Mouse (Mus musculus): ENCODE measurements around the gene Angptl2. TPM values are rescaled to one million over a fixed set of nuclear protein-coding genes. Genes with fewer than 3 reads are reported as not detected.
A peak's percentile ranks its signal among the peaks of the same experiment; 100 is the strongest.
"Not testable (repeated sequence)": the region's sequence is repeated elsewhere in the genome, so short reads cannot be mapped to it uniquely, and the experiment has no call there.

Angptl2 gene
- polyA plus RNA-seq, 1 experiment from 2014 or later = 24.3 TPM

DNA sequence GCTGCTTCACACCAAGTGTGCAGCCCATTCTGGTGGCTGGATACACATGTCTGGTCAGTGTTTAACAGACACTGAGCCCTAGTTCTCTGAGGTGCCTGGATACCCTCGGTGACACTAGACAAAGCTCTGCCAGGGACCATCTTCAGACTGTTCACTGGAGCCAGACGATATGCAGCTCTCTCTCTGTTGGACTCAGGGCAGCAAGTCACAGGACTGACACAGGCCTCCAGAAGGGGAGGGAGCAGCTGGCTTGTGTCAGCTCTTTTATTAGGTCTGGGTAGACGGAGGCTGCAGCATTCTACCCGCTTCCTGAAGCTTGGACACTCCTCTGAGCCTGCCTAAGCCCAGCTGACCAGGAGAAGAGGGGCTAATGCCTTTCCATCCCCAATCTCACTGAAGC, 8.8 kb upstream of the Angptl2 start:
- DNase-seq (ENCODE audit: extremely low spot score, low spot score) = no peak
- peaks cover 42% of the 10 kb centered on the region for H3K4me1 ChIP-seq
- H3K27ac ChIP-seq = no peak overlapping the region
- no peak overlapping the region for H3K4me3 ChIP-seq
- no peaks in the 10 kb centered on the region for H3K27me3 ChIP-seq (ENCODE audit: poor library complexity, severe bottlenecking)
- WGBS = 47% methylated on average over 4 of the region's 4 CpGs
- no peaks in the 10 kb centered on the region for H3K9me3 ChIP-seq
- H3K36me3 ChIP-seq (replicated peaks) = no peaks in the 10 kb centered on the region

DNA sequence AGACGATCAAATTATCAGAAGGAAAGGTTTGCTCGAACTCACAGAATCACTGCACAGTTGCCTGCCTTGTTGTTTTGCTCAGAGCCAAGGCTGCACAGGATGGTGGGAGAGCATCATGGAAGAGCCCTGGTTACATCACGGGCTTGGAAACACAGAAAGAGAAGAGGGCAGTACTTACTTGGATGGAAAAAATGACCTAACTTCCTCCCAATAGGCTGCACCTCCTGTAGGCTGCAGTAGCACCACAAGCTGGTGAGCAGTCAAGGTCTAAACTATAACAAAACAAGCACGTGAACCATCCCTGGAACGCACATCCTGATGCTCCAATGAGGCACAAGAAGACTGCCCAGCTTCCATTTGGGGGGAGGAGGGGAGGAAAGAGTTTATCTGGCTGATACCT, 7.7 kb upstream of the Angptl2 start:
- Histone ChIP-seq H3K27ac (no peak overlapping the region), H3K4me3 (no peak overlapping the region), H3K36me3 (replicated peaks) (no peaks in the 10 kb centered on the region), H3K27me3 (ENCODE audit: poor library complexity, severe bottlenecking) (no peaks in the 10 kb centered on the region), H3K9me3 (no peaks in the 10 kb centered on the region), H3K4me1 (peaks cover 40% of the 10 kb centered on the region)
- DNase-seq (ENCODE audit: extremely low spot score, low spot score) = no peak
- 88% methylated on average over 5 of the region's 5 CpGs for WGBS

DNA sequence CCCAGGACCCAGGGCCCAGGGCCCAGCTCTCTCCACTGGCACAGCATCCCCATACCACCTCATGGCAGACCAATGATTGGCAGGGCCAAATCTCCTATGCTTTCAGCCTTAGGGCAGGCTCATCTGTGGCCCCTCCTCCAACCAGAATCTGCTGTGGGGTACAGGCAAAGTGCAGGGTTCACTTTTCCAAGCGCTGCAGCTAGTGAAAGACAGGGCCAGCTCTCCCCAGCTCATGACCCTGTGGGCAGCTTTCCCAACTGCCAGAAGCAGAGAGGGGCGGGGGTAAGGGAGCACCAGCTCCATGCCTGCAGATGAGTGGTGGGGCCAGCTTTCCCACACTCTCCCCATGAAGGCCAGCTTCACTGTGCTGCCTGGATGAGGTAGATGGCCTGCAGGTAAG, 5.0 kb upstream of the Angptl2 start:
- Histone ChIP-seq H3K27ac (no peak overlapping the region; the same call in 1 of the 2 replicates), H3K27me3 (ENCODE audit: poor library complexity, severe bottlenecking) (no peaks in the 10 kb centered on the region), H3K4me3 (no peak overlapping the region), H3K36me3 (replicated peaks) (no peaks in the 10 kb centered on the region), H3K9me3 (no peaks in the 10 kb centered on the region), H3K4me1 (peaks cover 37% of the 10 kb centered on the region)
- WGBS = 82% methylated on average over 2 of the region's 2 CpGs
- DNase-seq (ENCODE audit: extremely low spot score, low spot score) = no peak

DNA sequence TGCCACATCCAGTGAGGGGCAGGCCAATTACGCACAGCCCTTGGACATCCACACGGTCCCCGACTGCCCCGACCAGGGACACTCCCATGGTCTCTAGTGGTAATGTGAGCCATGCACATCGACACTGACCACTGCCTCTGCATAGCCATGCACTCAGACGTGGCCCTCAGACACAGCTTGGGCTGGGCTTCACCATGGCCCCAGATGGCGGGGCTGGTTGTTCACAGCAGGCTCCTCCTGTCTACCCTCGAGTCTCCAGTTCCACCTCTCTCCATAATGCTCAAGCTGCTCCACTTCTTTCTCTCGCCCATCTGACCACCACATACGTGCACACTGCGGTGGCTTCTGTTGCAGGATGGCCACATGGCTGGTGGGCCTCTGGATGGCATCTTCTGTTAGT, 4.6 kb upstream of the Angptl2 start:
- DNase-seq (ENCODE audit: extremely low spot score, low spot score); H3K27ac ChIP-seq; H3K9me3 ChIP-seq; H3K36me3 ChIP-seq (replicated peaks); H3K4me3 ChIP-seq; H3K27me3 ChIP-seq (ENCODE audit: poor library complexity, severe bottlenecking): not testable (repeated sequence)
- WGBS = 87% methylated on average over 11 of the region's 11 CpGs
- peaks cover 37% of the 10 kb centered on the region for H3K4me1 ChIP-seq

DNA sequence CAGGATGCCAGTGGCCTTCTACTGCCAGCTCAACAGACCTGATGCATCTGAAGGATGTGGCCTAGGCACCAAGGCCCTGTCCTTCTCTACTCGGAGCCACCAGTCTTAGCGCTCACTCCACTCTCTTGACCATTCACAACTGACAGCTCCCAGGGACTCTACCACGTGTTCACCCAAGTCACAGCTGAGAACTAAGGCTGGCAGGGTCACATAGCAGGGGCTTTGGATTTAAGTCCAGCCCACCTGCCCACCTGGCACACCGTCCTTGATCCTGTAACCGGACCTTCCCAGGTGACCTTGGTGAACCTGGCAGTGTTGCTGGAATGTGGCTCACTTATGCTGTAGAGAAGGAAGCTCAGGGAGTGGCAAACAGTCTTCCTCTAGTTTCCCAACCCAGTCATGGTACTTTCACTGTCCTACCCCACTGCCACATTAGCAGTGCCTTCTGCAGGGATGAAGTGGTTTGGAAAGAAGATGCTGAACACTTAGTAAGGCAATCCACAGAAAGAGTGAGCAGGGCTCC, 631 bp upstream of the Angptl2 start:
- no peaks in the 10 kb centered on the region for H3K27me3 ChIP-seq (ENCODE audit: poor library complexity, severe bottlenecking)
- peaks cover 11% of the 10 kb centered on the region for H3K36me3 ChIP-seq (replicated peaks)
- H3K4me3 ChIP-seq = peak overlapping the region; percentile 72
- peak overlapping the region; percentile 96 for H3K27ac ChIP-seq
- DNase-seq (ENCODE audit: extremely low spot score, low spot score) = no peak
- peaks cover 61% of the 10 kb centered on the region for H3K4me1 ChIP-seq
- H3K9me3 ChIP-seq = no peaks in the 10 kb centered on the region
- 73% methylated on average over 5 of the region's 5 CpGs for WGBS

DNA sequence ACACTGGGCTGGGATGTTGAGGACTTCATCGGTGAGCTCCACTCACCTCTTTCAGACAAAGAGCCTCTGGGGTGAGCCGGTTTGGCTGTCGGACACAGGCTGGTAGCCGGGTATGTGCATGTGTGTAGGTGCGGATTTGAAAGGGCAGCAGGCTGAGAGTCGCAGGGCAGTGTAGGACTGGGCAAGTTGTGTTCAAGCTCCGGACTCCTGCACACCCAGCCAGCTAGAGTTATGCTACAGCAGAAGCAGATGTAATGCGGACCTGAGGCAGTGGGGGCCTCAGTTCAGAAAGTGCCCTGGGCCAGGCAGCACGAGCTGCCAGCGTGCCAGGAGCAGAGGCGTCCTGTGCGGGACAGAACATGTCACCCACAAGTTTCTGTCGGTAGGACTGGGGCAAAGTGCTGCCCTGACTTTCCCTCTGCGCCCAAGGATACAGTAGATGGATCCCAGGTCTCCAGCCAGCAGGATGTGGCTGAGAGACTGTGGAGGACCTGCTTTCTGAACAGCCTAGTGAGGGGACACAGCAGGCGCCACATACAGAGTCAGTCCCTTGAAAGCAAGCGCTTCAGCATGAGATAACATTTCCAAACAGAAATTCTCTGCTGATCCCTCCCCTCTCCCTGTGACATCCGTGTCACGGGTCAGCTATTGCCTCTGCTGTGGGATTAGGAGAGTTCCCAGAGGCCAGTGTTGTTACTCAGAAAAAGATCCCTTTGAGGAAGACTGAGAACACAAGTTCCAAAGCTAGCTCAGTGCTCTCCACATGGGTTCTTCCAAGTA, 966 bp downstream of the Angptl2 start:
- 11% methylated on average over 18 of the region's 18 CpGs for WGBS
- Histone ChIP-seq H3K27ac (peak overlapping the region; percentile 96), H3K27me3 (ENCODE audit: poor library complexity, severe bottlenecking) (no peaks in the 10 kb centered on the region), H3K36me3 (replicated peaks) (peaks cover 27% of the 10 kb centered on the region), H3K4me3 (peak overlapping the region; percentile 72), H3K4me1 (peaks cover 59% of the 10 kb centered on the region), H3K9me3 (no peaks in the 10 kb centered on the region)
- DNase-seq (ENCODE audit: extremely low spot score, low spot score) = peak; percentile 48

DNA sequence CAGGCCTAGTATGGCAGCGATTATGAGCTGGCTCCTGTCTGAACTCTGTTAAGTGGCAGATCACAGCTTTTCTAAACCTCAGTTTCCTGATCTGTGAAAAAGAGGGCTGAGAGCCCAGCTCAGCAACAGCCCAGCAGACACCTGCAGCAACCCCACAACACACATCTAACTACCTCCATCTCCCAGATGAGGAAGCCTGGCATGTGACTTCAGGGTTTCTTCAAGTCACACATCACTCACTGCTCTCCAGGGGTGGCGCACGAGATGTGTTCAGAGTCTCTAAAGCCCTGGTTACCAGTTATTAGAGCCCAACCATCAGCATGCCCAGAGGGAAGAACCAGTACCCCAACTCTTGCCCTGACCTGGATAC, 1.5 kb downstream of the Angptl2 start:
- Histone ChIP-seq H3K36me3 (replicated peaks) (peaks cover 33% of the 10 kb centered on the region), H3K27ac (peak overlapping the region; percentile 96; the same call in 1 of the 2 replicates), H3K4me1 (peaks cover 59% of the 10 kb centered on the region), H3K4me3 (peak overlapping the region; percentile 72), H3K9me3 (no peaks in the 10 kb centered on the region), H3K27me3 (ENCODE audit: poor library complexity, severe bottlenecking) (no peaks in the 10 kb centered on the region)
- 54% methylated on average over 3 of the region's 3 CpGs for WGBS
- DNase-seq (ENCODE audit: extremely low spot score, low spot score) = no peak

DNA sequence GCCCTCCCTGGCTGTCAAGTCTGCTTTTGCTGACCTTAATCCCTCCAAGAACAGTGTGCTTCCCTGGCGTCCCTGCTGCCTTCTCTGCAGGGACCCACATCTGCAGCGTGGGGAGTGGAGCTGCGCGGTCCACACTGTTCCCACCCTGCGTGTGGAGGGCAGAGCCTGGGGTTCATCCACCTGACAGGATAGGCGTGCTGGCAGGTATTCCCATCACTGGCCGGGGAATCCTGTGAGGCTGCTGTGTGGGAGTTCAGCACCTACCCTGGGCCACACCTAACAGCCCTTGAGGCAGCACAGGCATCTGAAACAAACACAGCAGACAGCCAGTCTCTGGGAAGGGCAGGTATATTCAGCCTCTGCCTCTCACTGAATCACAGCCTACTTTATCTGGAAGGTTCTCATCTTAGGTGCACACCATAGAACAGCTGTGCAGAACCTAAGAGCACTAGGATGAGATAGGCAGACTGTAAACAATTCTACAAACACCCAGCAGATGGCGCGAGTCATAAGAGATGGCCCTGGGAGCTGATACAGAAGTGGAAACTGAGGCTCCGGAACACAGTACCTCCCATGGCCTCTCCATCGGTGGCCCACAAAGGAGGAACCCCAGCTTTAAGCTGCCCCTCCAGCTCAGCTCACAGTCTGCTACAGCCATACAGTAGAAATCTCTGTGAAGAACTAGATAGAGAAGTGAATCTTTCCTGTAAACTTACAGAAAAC, 3.2 kb downstream of the Angptl2 start:
- Histone ChIP-seq H3K4me1 (peaks cover 59% of the 10 kb centered on the region), H3K27ac (peak overlapping the region; percentile 41; the same call in 1 of the 2 replicates), H3K4me3 (no peak overlapping the region), H3K9me3 (no peaks in the 10 kb centered on the region), H3K36me3 (replicated peaks) (peaks cover 37% of the 10 kb centered on the region), H3K27me3 (ENCODE audit: poor library complexity, severe bottlenecking) (no peaks in the 10 kb centered on the region)
- 62% methylated on average over 11 of the region's 11 CpGs for WGBS
- no peak for DNase-seq (ENCODE audit: extremely low spot score, low spot score)

DNA sequence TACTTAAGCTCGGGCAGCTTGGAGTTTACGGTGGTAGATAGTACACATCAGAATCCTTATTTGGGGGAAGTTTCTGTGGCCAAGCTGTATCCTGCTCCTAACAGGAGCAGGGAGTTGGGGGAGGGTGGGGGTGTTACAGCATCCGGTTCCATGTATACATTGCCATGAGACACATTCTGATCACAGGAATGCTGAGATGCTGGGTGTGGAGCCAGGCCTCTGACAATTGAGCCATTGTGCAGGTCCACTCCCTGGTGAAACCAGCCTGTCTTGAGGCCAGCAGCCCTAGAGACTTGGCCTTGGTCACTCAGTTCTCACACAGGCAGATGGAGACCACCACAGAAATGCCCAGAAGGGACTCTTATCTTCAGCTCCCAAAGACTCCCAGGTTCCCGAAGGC, 3.8 kb downstream of the Angptl2 start:
- H3K4me3 ChIP-seq = no peak overlapping the region
- no peak for DNase-seq (ENCODE audit: extremely low spot score, low spot score)
- H3K27ac ChIP-seq = peak overlapping the region; percentile 1; the same call in 1 of the 2 replicates
- 90% methylated on average over 4 of the region's 4 CpGs for WGBS
- H3K27me3 ChIP-seq (ENCODE audit: poor library complexity, severe bottlenecking) = no peaks in the 10 kb centered on the region
- H3K9me3 ChIP-seq = no peaks in the 10 kb centered on the region
- peaks cover 59% of the 10 kb centered on the region for H3K4me1 ChIP-seq
- H3K36me3 ChIP-seq (replicated peaks) = peaks cover 38% of the 10 kb centered on the region

DNA sequence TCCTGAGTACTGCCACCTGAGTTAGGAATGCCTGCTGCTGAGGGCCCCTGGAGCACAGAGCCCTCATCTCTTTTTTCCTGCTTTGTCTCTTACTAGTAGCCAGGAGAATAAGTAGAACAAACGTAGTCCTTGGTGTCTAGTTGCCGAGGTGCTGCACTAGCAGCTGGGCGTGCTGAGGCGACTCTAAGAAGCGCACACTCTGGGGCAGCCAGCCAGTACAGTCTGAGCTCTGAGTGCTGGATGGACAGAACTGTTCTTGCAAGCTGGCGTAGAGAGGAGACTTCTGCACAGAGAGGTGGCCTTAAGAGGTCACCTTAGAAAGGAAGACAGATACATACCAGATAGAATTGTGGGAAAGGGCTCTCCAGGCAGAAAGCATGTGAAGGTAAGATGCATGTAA, 4.4 kb downstream of the Angptl2 start:
- Histone ChIP-seq H3K4me3 (no peak overlapping the region), H3K36me3 (replicated peaks) (peaks cover 44% of the 10 kb centered on the region), H3K27ac (peak overlapping the region; percentile 1), H3K4me1 (peaks cover 55% of the 10 kb centered on the region), H3K9me3 (no peaks in the 10 kb centered on the region), H3K27me3 (ENCODE audit: poor library complexity, severe bottlenecking) (no peaks in the 10 kb centered on the region)
- WGBS = 89% methylated on average over 6 of the region's 6 CpGs
- DNase-seq (ENCODE audit: extremely low spot score, low spot score) = no peak

DNA sequence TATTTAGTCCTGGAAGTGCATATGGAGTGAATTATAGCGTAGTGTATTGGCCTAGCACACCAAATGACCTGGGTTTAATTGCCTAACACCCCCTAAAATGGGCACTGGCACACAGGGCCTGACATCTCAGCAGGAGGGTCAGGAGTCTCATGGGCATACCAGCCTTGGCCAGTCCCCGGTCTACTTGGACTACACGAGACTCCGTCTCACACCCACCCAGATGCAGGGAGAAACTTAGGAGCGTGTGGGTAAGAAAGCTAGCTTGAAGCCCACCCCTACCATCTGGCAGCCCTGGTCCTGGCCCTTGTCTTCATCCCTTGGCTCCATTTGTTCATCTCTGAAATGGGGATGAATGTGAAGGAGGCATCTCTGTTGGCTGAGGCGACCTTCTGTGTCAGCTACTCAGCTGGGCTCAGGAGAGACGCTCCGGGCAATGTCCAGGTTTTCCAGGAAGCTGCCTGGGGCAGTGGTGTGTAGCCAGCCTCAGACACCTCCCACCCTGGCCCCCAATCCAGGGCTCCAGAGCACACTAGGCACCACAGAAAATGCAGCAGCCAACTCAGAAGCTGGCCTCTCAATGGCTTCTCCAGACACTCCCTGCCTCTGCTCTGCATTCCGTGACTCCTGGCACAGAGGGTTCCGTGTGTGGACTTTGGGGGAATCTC, 4.9 kb downstream of the Angptl2 start:
- no peak for DNase-seq (ENCODE audit: extremely low spot score, low spot score)
- Histone ChIP-seq H3K4me3 (no peak overlapping the region), H3K4me1 (peaks cover 49% of the 10 kb centered on the region), H3K27me3 (ENCODE audit: poor library complexity, severe bottlenecking) (no peaks in the 10 kb centered on the region), H3K27ac (no peak overlapping the region), H3K9me3 (no peaks in the 10 kb centered on the region), H3K36me3 (replicated peaks) (peaks cover 47% of the 10 kb centered on the region)
- WGBS = 88% methylated on average over 10 of the region's 10 CpGs

DNA sequence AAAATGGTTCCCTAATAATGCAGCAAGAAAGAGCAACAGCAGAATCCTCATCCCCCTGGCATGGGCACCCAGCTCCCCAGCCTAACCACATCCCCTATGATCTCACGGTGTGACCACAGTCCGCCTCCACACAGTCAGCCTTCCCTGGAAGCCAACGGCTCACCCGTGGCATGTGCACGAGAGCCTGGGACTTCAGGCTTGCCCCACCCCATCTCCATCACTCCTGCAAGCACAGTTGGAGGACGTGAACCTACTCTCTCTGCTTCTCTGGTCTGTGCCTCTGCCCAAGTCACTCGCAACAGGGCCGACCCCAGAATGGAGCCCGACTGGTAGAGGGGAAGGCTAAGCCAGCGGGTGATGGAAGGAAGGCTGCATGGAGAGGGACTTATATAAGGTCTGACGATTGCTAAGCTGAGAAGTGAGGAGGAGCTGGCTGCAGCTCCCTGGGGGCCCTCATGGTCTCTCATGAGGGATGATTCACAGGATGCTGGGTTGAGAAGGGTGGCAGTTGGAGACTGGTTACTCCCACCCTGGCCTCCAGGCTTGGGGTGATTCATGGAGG, 5.6 kb downstream of the Angptl2 start:
- WGBS = 90% methylated on average over 11 of the region's 11 CpGs
- peaks cover 51% of the 10 kb centered on the region for H3K36me3 ChIP-seq (replicated peaks)

More for the DNA sequence above, 5.6 kb downstream of the Angptl2 start:
- no peak for DNase-seq (ENCODE audit: extremely low spot score, low spot score)
- H3K9me3 ChIP-seq = no peaks in the 10 kb centered on the region
- no peak overlapping the region for H3K4me3 ChIP-seq
- peaks cover 43% of the 10 kb centered on the region for H3K4me1 ChIP-seq
- no peak overlapping the region for H3K27ac ChIP-seq
- H3K27me3 ChIP-seq (ENCODE audit: poor library complexity, severe bottlenecking) = no peaks in the 10 kb centered on the region

All from forebrain, embryonic 10.5 days (tissue).